Mouse (Mus musculus): ENCODE results near the gene Gpr182.

Gene Gpr182

DNA sequence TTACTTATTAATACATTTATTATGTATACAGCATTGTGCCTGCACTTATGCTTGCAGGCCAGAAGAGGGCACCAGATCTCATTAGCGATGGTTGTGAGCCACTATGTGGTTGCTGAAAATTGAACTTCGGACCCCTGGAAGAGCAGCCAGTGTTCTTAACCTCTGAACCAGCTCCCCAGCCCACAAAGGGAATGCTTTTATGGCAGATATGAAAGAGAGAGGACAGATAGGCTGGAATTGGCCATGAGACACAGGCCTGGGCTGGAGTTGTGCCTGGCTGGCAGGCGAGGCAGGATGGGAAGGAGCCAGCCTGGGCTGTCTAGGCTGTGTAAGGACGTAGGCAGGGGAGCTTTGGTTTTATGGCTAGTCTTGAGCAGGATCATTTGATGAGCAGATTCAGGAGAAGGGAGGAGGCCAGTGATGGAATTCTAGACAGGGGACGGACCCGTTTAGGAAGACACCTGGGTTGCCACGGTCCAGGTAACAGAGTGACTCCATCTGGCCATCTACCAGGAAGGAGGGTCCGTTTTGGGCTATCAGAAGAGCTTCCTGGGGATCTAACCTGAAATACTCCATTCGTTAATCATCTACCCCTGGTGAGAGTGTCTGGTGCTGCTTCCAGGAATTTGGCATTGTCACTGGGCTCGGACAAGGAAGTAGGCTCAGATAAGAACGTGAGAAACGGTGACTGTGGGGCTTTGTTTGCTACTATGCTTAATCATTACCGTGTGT is 13.2 kb downstream of the Gpr182 start:
- DNase-seq: peak; percentile 47

GRCm38 (mm10) chr10:127737552-127737951 is 14.0 kb downstream of the Gpr182 start:
- DNase-seq: no peak

DNA sequence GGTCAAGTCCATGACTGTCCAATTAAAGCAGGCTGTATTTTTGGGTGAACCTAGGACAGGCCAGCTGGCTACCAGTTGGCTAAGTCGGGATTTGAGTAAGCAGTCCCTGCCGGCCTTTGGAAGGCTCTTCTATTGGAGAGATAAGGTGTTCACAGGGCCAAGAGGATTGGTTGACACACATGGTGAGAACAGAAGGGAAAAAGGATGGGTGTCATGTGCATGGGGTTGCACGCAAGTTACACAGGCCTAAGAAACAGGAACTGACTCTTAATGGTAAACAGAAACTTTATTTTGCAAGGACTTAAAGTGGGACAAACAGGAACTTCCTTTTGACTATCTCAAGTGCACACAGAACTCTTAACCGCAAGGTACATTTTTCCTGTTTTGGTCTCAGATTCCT is 14.6 kb downstream of the Gpr182 start:
- DNase-seq: no peak

DNA sequence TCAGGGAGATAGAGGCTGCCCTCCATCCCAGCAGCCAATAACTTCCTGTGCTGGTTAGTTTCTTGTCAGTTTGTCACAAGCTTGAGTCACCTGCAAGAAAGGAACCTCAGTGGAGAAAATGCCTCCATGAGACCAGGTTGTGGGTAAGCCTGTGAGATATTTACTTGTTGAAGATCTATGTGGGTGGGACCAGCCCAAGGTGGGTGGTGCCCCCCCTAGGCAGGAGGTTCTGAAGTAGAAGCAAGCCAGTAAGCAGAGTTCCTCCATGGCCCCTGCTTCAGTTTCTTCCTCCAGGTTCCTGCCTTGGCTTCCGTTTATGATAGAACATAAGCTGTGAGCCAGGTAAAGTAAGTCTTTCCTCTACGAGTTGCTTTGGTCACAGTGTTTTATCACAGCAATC is 15.3 kb downstream of the Gpr182 start:
- DNase-seq: no peak

DNA sequence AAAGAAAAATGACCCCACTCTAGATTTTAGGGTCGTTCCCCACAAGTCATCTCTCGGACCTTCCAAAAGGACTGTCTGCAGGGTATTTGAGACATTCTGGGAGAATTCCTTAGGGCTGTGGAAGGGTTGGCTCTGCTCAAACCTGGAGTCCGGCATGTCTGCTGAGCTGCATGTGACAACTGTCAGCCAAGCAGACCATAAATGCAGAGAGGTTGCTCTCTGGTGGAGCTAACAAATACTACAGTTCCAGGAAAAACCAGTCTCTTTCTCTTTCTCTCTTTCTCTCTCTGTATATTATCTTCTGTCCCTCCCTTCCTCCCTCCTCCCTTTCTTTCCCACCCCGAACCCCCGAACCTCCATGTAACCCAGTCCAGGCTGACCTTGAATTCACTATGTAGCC is 17.1 kb downstream of the Gpr182 start:
- DNase-seq: peak; percentile 43

DNA sequence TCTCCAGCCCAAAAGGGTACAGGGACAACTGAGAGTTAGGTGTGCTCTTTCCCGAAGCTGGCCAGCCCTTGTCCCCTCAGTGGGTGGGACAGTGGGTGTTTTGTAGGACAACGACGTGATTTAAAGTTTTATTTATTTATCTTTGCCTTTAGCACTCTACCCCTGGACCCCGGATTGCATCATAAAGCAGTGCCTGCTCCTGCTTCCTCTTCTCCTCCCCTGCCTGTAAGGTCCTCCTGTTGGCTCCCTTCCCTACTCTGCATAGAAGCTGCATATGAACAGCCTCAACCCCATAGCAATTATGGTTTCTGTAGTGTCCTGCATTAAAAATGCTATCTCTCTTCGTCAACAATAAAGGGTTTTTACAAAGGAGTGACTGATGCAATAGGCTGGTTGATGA is 20.1 kb downstream of the Gpr182 start:
- no peak for DNase-seq

DNA sequence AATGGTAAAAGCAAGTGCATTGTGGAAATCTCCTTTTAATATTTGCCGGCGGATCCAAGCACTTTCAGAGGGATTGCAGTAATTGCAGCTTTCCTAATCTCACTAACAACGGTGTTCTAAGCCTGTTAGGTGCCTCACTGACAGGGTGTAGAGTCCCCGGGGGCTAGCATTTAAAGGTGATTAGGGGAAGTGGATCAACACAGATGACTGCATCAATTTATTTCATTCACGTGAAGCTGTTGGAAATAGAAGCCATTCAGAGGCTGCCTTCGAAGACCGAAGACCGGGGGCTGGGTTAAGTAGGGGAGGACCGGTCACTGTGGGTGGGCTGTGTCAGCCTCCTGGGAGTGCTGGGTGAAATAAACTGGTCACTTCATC is 20.6 kb downstream of the Gpr182 start:
- no peak for DNase-seq

GRCm38 (mm10) chr10:127730285-127730932 is 21.1 kb downstream of the Gpr182 start:
- DNase-seq: no peak

- no peak for DNase-seq
Observed at GRCm38 (mm10) chr10:127728437-127728836, 23.1 kb downstream of the Gpr182 start.

GRCm38 (mm10) chr10:127725136-127725535 is 26.4 kb downstream of the Gpr182 start:
- no peak for DNase-seq

- DNase-seq: no peak
Observed at GRCm38 (mm10) chr10:127724178-127724577, 27.4 kb downstream of the Gpr182 start, which contains the start of gene Tac2. Tac2 (plus strand) TSS chr10:127724478.

DNA sequence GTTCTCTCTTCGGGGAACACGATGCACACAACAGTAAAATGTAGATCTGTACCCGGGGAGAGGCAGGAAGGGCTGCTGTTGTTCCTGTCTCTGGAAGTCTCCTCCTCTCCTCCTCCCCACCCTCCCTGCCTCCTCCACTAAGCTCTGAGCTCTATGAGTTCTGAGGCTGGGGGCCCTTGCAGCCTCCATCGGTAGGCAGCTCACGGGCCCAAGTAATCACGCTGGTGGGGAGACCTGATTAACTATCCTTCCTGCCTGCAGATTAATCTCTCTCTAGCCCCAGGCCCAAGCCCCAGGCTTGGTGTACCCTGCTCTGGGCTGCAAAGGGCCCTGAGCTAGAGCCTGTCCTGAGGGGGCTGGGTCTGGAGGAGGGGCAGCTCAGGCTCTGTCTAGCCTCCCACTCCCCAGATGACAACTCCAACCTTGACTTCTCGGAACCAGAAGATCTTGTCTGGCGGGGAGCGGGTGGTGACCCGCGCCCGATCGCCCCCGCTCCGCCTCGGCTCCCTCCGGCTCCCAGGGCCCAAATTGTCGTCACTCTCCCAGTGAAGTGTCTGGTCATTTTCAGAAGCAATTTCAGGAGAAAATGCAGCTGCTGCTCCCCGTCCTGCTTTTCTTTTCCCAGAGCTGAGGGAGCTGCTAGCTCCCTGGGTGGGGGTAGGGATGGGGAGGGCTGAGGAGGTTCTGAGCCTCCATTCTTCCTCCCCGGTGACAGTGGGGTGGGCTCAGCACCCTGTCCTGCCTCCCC is 29.7 kb downstream of the Gpr182 start:
- DNase-seq: peak; percentile 56

DNA sequence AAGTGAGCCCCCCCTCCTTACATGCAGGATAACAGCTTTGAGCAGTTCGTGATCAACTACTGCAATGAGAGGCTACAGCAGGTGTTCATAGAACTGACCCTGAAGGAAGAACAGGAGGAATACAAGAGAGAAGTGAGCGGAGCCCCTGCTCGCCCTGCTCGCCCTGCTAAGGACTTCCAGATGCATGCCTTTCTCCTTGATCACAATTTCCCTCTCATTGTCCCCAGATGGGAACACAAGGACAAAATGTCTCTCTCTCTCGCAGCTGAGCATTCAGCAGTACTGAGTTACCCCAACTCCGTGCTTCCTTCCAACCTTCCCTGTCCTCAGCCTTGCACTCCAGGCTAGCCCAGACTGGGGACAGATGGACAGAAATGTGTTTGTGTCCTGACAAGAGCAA is 38.8 kb downstream of the Gpr182 start:
- DNase-seq: no peak

GRCm38 (mm10) chr10:127710331-127710730 is 41.2 kb downstream of the Gpr182 start:
- DNase-seq: no peak

- no peak for DNase-seq
Observed at GRCm38 (mm10) chr10:127708850-127709370, 42.6 kb downstream of the Gpr182 start.

GRCm38 (mm10) chr10:127707721-127708120 is 43.8 kb downstream of the Gpr182 start:
- DNase-seq: peak; percentile 78

GRCm38 (mm10) chr10:127705783-127706182 is 45.7 kb downstream of the Gpr182 start:
- DNase-seq: no peak

- no peak for DNase-seq
Observed at GRCm38 (mm10) chr10:127704766-127705220, 46.7 kb downstream of the Gpr182 start, which contains the start of gene Myo1a. Myo1a (plus strand) TSS chr10:127705170.

DNA sequence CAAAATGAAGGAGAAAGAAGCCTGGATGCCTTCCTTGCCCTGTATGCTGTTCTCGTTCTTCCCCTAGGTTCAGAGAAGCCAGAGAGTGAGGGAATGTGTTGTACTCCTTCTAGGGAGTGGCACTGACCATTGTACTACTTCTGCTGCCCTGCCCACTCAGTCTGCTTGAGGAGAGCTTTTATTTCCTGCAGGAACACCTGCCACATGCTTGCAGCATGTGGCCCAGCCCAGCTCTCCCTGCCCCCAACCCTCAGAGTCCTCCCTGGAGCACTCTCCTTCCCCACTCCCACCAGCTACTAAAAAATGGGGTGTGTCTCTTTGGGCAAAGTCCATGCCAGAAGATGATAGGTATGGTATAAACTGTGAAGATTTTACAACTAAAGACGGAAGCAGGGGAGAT is 47.2 kb downstream of the Gpr182 start:
- DNase-seq: no peak

GRCm38 (mm10) chr10:127703299-127703698 is 48.2 kb downstream of the Gpr182 start:
- DNase-seq: peak; percentile 28

DNA sequence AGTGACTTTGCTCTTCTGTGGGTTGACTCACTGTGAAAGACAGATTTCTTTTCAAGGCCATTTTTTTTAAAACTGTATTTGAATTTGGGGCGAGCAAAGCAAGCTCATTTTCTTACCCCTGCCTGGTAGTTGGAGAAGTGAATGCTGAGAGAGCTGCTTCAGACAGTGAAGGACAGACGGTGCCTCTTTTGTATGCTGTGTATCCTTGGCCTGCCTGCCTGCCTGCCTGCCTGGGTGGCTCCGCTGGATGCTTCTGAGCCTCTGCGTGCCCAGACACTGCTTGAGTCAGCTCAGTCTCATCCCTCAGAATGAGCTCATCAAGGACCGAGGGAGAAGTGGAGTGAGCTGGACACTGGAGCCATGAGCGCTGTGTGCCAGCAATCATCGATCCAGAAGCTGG is 52.6 kb downstream of the Gpr182 start:
- DNase-seq: no peak
